In genomic region chr7:143007599-143008369, GRCm38 (mm10) we compare ENCODE assay signal across 8 mouse cellular contexts. TPM values are rescaled to one million over a fixed set of nuclear protein-coding genes. Genes with fewer than 3 reads are reported as not detected.
A peak's percentile ranks its signal among the peaks of the same experiment; 100 is the strongest.
DNase-seq lines count a peak whose midpoint lies in the region; ATAC-seq and TF ChIP-seq lines count a peak whose summit lies in the region.

No protein-coding gene starts in this region.

- H3K4me3 ChIP-seq in G1E (ENCODE audit: low read depth, low read length), result peak overlapping the region; percentile 80
- no peak overlapping the region for H3K4me3 ChIP-seq in forebrain, postnatal 0 days (ENCODE audit: low read depth, low read length)
- H3K4me3 ChIP-seq in lung, embryonic 15.5 days, result no peak overlapping the region

- no peaks in the 10 kb centered on the region for H3K27me3 ChIP-seq in G1E (ENCODE audit: insufficient read depth, low read length)
- no peaks in the 10 kb centered on the region for H3K27me3 ChIP-seq in forebrain, postnatal 0 days (ENCODE audit: insufficient read depth, low read length)
- H3K27me3 ChIP-seq in lung, embryonic 15.5 days, result no peaks in the 10 kb centered on the region

- H3K9ac ChIP-seq in forebrain, postnatal 0 days, result no peak overlapping the region
- H3K9ac ChIP-seq in lung, embryonic 15.5 days, result no peak overlapping the region

- peaks cover 95% of the 10 kb centered on the region for H3K4me1 ChIP-seq in G1E (ENCODE audit: insufficient read depth, low read depth, low read length)
- H3K4me1 ChIP-seq in forebrain, postnatal 0 days (ENCODE audit: insufficient read depth), result no peaks in the 10 kb centered on the region; the same call in 1 of the 2 replicates
- peaks cover 66% of the 10 kb centered on the region for H3K4me1 ChIP-seq in lung, embryonic 15.5 days

- peaks cover 70% of the 10 kb centered on the region for H3K36me3 ChIP-seq in G1E (replicated peaks)
- no peaks in the 10 kb centered on the region for H3K36me3 ChIP-seq in forebrain, postnatal 0 days (ENCODE audit: insufficient read depth)
- H3K36me3 ChIP-seq in lung, embryonic 15.5 days, result no peaks in the 10 kb centered on the region

- peak; percentile 79 for TF ChIP-seq CTCF in G1E (IDR thresholded peaks at IDR 0.05; ENCODE audit: low read depth, low read length)
- peak; percentile 86 for TF ChIP-seq CTCF in forebrain, postnatal 0 days (IDR thresholded peaks at IDR 0.05; ENCODE audit: low read depth)

- WGBS in forebrain, postnatal 0 days, result 30% methylated on average over 17 of the region's 17 CpGs
- 37% methylated on average over 17 of the region's 17 CpGs for WGBS in lung, embryonic 15.5 days

- ATAC-seq in G1E (ENCODE audit: extremely low read depth, insufficient number of reproducible peaks, low FRiP score, poor library complexity, severe bottlenecking), result peak; percentile 11; the same call in 1 of the 2 replicates
- ATAC-seq in forebrain, postnatal 0 days, result peak; percentile 92
- ATAC-seq in lung, embryonic 15.5 days (ENCODE audit: borderline replicate concordance, extremely low read depth, low FRiP score, low TSS enrichment), result peak; percentile 58

- H3K4me2 ChIP-seq in forebrain, postnatal 0 days (ENCODE audit: low read depth), result no peak overlapping the region
- peak overlapping the region; percentile 40 for H3K4me2 ChIP-seq in lung, embryonic 15.5 days

- no peaks in the 10 kb centered on the region for H3K9me3 ChIP-seq in G1E (replicated peaks)
- no peaks in the 10 kb centered on the region for H3K9me3 ChIP-seq in forebrain, postnatal 0 days (ENCODE audit: low read length)
- H3K9me3 ChIP-seq in lung, embryonic 15.5 days, result no peaks in the 10 kb centered on the region

- H3K27ac ChIP-seq in forebrain, postnatal 0 days (ENCODE audit: low read depth, low read length), result peak overlapping the region; percentile 54; the same call in 1 of the 2 replicates
- peak overlapping the region; percentile 98 for H3K27ac ChIP-seq in lung, embryonic 15.5 days

- peak; percentile 51 for DNase-seq in G1E (ENCODE audit: low spot score)
- DNase-seq in cerebellum, adult 18-20 months, result peak; percentile 87 to 90
- peak; percentile 87 for DNase-seq in forebrain, postnatal 0 days
- DNase-seq in heart, postnatal 4 days, result peak; percentile 99
- DNase-seq in layer of hippocampus, adult 8-10 months (ENCODE audit: low spot score in 2 of 2), result peak; percentile 91 to 97
- peak; percentile 81 for DNase-seq in ovary, adult 18-20 months (ENCODE audit: low spot score)
- peak; percentile 91 for DNase-seq in thymus, postnatal 0 days (ENCODE audit: low spot score)

RNA-seq across cellular contexts. Expression of gene Tspan32, which starts 2.9 kb away (rescaled TPM):
- total RNA-seq in G1E (2014; fragmentation: Nextera tagmentation) (104 and 119 TPM in 2 replicates), G1E (2017) (247 and 297 TPM in 2 replicates)
- 57.5 and 59.3 TPM in 2 replicates for polyA plus RNA-seq in G1E (2012)
- 1.4 TPM in 1 of 2 replicates, not detected in the other for total RNA-seq in forebrain, postnatal 0 days (2014; rRNA removed)
- polyA plus RNA-seq in forebrain, postnatal 0 days (2015; fragmentation: Nextera tagmentation; extraction: Ambion mirVana), result 0.53 and 0.56 TPM in 2 replicates
- under 1 TPM; 0.45 to 0.64 TPM for total RNA-seq in heart, postnatal 4 days (2021)
- under 1 TPM in 2 of 4 experiments, not detected in 2; 0.70 to 0.75 TPM for total RNA-seq in layer of hippocampus, adult 8-10 months (2022)
- polyA plus RNA-seq in lung, embryonic 15.5 days (2015; fragmentation: Nextera tagmentation; extraction: Ambion mirVana), result 1.9 and 2.8 TPM in 2 replicates
- 44.5 and 58.2 TPM in 2 replicates for polyA plus RNA-seq in thymus, postnatal 0 days (2015; fragmentation: Nextera tagmentation; extraction: Ambion mirVana)

RNA-seq across cellular contexts. Expression of gene Ascl2, which starts 38.7 kb away (rescaled TPM):
- total RNA-seq in G1E (2014; fragmentation: Nextera tagmentation), result not detected in 2 replicates
- 0.12 TPM in 1 of 2 replicates, not detected in the other for total RNA-seq in G1E (2017)
- polyA plus RNA-seq in G1E (2012), result not detected in 2 replicates
- total RNA-seq in forebrain, postnatal 0 days (2014; rRNA removed), result 0.54 TPM in 1 of 2 replicates, not detected in the other
- polyA plus RNA-seq in forebrain, postnatal 0 days (2015; fragmentation: Nextera tagmentation; extraction: Ambion mirVana), result 0.44 and 0.52 TPM in 2 replicates
- not detected for total RNA-seq in heart, postnatal 4 days (2021)
- total RNA-seq in layer of hippocampus, adult 8-10 months (2022), result under 1 TPM; 0.27 to 0.85 (median 0.36) TPM
- 3.4 and 3.5 TPM in 2 replicates for polyA plus RNA-seq in lung, embryonic 15.5 days (2015; fragmentation: Nextera tagmentation; extraction: Ambion mirVana)
- polyA plus RNA-seq in thymus, postnatal 0 days (2015; fragmentation: Nextera tagmentation; extraction: Ambion mirVana), result 2.9 and 3.1 TPM in 2 replicates

RNA-seq across cellular contexts. Expression of gene Cd81, which starts 44.8 kb away (rescaled TPM):
- 166 and 192 TPM in 2 replicates for total RNA-seq in G1E (2014; fragmentation: Nextera tagmentation)
- total RNA-seq in G1E (2017), result 185 and 191 TPM in 2 replicates
- polyA plus RNA-seq in G1E (2012), result 152 and 187 TPM in 2 replicates
- total RNA-seq in forebrain, postnatal 0 days (2014; rRNA removed), result 349 and 423 TPM in 2 replicates
- polyA plus RNA-seq in forebrain, postnatal 0 days (2015; fragmentation: Nextera tagmentation; extraction: Ambion mirVana), result 470 and 473 TPM in 2 replicates
- 100 to 1,000 TPM; 600 to 620 TPM for total RNA-seq in heart, postnatal 4 days (2021)
- total RNA-seq in layer of hippocampus, adult 8-10 months (2022), result 100 to 1,000 TPM; 413 to 631 (median 486) TPM
- 694 and 720 TPM in 2 replicates for polyA plus RNA-seq in lung, embryonic 15.5 days (2015; fragmentation: Nextera tagmentation; extraction: Ambion mirVana)
- 228 and 233 TPM in 2 replicates for polyA plus RNA-seq in thymus, postnatal 0 days (2015; fragmentation: Nextera tagmentation; extraction: Ambion mirVana)

Comparison
In these comparisons a context has a peak if more than half of its experiments do, and no peak if none do; other contexts are left out.
1. ATAC-seq: peak in every context shown above with its lines; median percentile 92 in forebrain, postnatal 0 days; 58 in lung, embryonic 15.5 days; 11 in G1E.
2. RNA of gene Tspan32, which starts 2.9 kb away (total RNA-seq): 104 to 297 TPM in G1E; 1.4 TPM in forebrain, postnatal 0 days, 0.70 to 0.75 TPM in layer of hippocampus, adult 8-10 months and 0.45 to 0.64 TPM in heart, postnatal 4 days; every median in the first group is over 10 times any median in the second.
3. Peak in every context shown above with its lines, with median percentiles within 50 percentile points of each other: DNase-seq.